ENCODE assay signal across 13 mouse cellular contexts in the genomic region with DNA sequence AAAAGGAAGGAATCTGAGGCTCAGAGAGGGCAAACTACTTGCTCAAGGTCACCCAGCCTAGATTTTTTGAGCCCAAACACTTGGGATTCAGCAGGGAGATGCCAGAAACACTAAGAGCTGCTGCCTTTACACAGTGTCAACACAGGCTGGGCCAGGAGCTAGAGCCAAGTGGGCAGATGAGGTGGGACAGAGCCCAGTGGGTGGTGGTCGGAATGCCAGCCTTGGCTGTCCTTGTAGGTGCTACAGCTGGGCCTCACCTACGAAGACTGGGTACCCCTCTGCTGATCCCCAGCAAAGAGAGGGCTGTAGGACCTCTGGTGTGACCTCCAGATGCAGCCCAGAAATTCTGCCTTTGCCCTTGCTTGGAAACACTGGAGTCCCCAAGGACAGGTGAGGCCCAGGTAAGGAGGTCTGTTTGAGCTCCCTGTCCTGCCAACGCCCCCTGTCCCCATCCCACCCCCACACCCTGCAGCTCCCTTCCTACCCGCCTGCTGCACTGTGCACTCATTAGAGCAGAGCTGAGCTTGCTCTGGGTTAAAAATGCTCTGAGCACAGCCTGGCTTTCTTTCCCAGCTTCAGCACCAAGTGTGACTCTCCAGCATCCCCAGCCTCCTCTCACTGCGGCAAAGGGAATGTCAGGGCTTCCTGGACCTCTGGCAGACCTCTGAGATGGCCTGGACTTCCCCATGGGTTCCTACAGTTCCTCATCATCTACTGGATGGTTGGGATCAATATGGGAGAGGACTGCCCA.
DNase-seq lines count a peak whose midpoint lies in the region; ATAC-seq and TF ChIP-seq lines count a peak whose summit lies in the region.
"Had no signal": no experiment of that assay in that cellular context is flagged by ENCODE, and none has a peak within 500 bp of the region (broad histone marks: within the 10 kb centered on the region; RNA-seq: fewer than 3 reads in every experiment).

No protein-coding gene starts in this region.

- no peak for TF ChIP-seq CTCF in left cerebral cortex, adult 2 months (IDR thresholded peaks at IDR 0.05)
- TF ChIP-seq CTCF in midbrain, postnatal 0 days (IDR thresholded peaks at IDR 0.05) = no peak
- no peak for TF ChIP-seq CTCF in thymus, adult 2 months (IDR thresholded peaks at IDR 0.05; ENCODE audit: borderline replicate concordance, control insufficient read depth, extremely low read depth, insufficient read depth, low read length, poor library complexity)

- no peaks in the 10 kb centered on the region for H3K27me3 ChIP-seq in hindbrain, embryonic 13.5 days
- H3K27me3 ChIP-seq in midbrain, postnatal 0 days (ENCODE audit: insufficient read depth, low read length) = no peaks in the 10 kb centered on the region
- no peaks in the 10 kb centered on the region for H3K27me3 ChIP-seq in thymus, adult 2 months (ENCODE audit: control insufficient read depth, insufficient read depth, low read length)

- no peak overlapping the region for H3K9ac ChIP-seq in hindbrain, embryonic 13.5 days
- H3K9ac ChIP-seq in midbrain, postnatal 0 days (replicated peaks; ENCODE audit: low read length, poor library complexity, severe bottlenecking) = no peak overlapping the region

- intact Hi-C loops in left cerebral cortex, adult 2 months (cut with DNase I) = no loop called here
- intact Hi-C loops in left cerebral cortex, postnatal 14 days (cut with DNase I) = no loop called here

- no peak overlapping the region for H3K4me2 ChIP-seq in hindbrain, embryonic 13.5 days
- no peak overlapping the region for H3K4me2 ChIP-seq in midbrain, postnatal 0 days (ENCODE audit: low read depth, low read length, poor library complexity, severe bottlenecking)

- H3K36me3 ChIP-seq in hindbrain, embryonic 13.5 days = no peaks in the 10 kb centered on the region
- H3K36me3 ChIP-seq in midbrain, postnatal 0 days (ENCODE audit: insufficient read depth, low read length) = no peaks in the 10 kb centered on the region
- no peaks in the 10 kb centered on the region for H3K36me3 ChIP-seq in thymus, adult 2 months (ENCODE audit: control insufficient read depth, insufficient read depth, low read length)

- ATAC-seq in hindbrain, embryonic 13.5 days (ENCODE audit: low FRiP score) = no peak
- ATAC-seq in midbrain, postnatal 0 days (ENCODE audit: low FRiP score) = no peak
- ATAC-seq: activated CD4-positive, CD25-positive, alpha-beta regulatory T cell, adult 4 months had no signal

- DNase-seq in cerebellum, postnatal 14 days = peak; percentile 50 to 68
- no peak for DNase-seq in cerebellum, adult 9-11 months
- DNase-seq in left cerebral cortex, adult 2 months (ENCODE audit: extremely low spot score in 1 of 2, low spot score in 2 of 2) = no peak
- no peak for DNase-seq in left cerebral cortex, postnatal 14 days (ENCODE audit: low spot score in 2 of 2)
- DNase-seq in midbrain, postnatal 0 days (ENCODE audit: low spot score) = no peak
- DNase-seq in urinary bladder, adult 18-20 months (ENCODE audit: low spot score in 2 of 2) = no peak
- DNase-seq in thymus, adult 2 months = no peak
- DNase-seq: embryo, embryonic 11 days; layer of hippocampus, adult 9-11 months; lung, postnatal 10 days; right cerebral cortex, postnatal 4 days had no signal

- TF ChIP-seq POLR2A in thymus, adult 2 months (IDR thresholded peaks at IDR 0.05; ENCODE audit: control insufficient read depth, extremely low read depth, insufficient read depth, low read length, poor library complexity) = no peak

- WGBS in hindbrain, embryonic 13.5 days = 71% methylated on average over 5 of the region's 5 CpGs
- WGBS in midbrain, postnatal 0 days = 67% methylated on average over 5 of the region's 5 CpGs
- WGBS in thymus, adult 2 months = 95% methylated on average over 5 of the region's 5 CpGs

- peak overlapping the region; percentile 91 for H3K27ac ChIP-seq in left cerebral cortex, adult 2 months
- peak overlapping the region; percentile 84 for H3K27ac ChIP-seq in hindbrain, embryonic 13.5 days
- H3K27ac ChIP-seq in midbrain, postnatal 0 days (ENCODE audit: low read depth, low read length) = peak overlapping the region; percentile 27; the same call in 1 of the 2 replicates
- no peak overlapping the region for H3K27ac ChIP-seq in thymus, adult 2 months (ENCODE audit: control insufficient read depth, insufficient read depth, low read length)

- H3K4me3 ChIP-seq in left cerebral cortex, adult 2 months = no peak overlapping the region
- H3K4me3 ChIP-seq in hindbrain, embryonic 13.5 days = no peak overlapping the region
- no peak overlapping the region for H3K4me3 ChIP-seq in midbrain, postnatal 0 days (ENCODE audit: low read depth, low read length)
- no peak overlapping the region for H3K4me3 ChIP-seq in thymus, adult 2 months (ENCODE audit: control insufficient read depth, insufficient read depth, low read length)

- no peaks in the 10 kb centered on the region for H3K9me3 ChIP-seq in hindbrain, embryonic 13.5 days
- no peaks in the 10 kb centered on the region for H3K9me3 ChIP-seq in midbrain, postnatal 0 days (ENCODE audit: low read length)

- peaks cover 49% of the 10 kb centered on the region for H3K4me1 ChIP-seq in hindbrain, embryonic 13.5 days (replicated peaks)
- peaks cover 9% of the 10 kb centered on the region; the same call in 1 of the 2 replicates for H3K4me1 ChIP-seq in midbrain, postnatal 0 days (ENCODE audit: insufficient read depth, low read length)
- no peaks in the 10 kb centered on the region for H3K4me1 ChIP-seq in thymus, adult 2 months (replicated peaks; ENCODE audit: control insufficient read depth, insufficient read depth, low read length)

Comparison
In these comparisons a context has a peak if more than half of its experiments do, and no peak if none do; other contexts are left out.
1. DNase-seq: peak in cerebellum, postnatal 14 days (2 of 2); none in cerebellum, adult 9-11 months (single experiment), left cerebral cortex, adult 2 months (0 of 2), left cerebral cortex, postnatal 14 days (0 of 2), midbrain, postnatal 0 days (single experiment), urinary bladder, adult 18-20 months (0 of 2) and thymus, adult 2 months (single experiment).